Mouse (Mus musculus) hindbrain, embryonic 12.5 days (tissue): ENCODE measurements at regions not wholly inside any gene's neighbourhood (a gene's known extent, or its start where the extent isn't known, plus 50 kb on each side); places are given as distances from the start of the nearest gene placed in this dataset.

Source experiments
- ATAC-seq: fragments of 200-750 bp; cut with Nextera tagmentation; 2 replicates; pipeline ENCODE4 v1.8.0; 2017; ENCODE audit warnings: moderate TSS enrichment; ENCODE audit not compliant: low FRiP score
- H3K27ac ChIP-seq: fragments of 300-500 bp; sonication (generic); 2 replicates; pipeline ENCODE4 v1.5.1; 2016; ENCODE audit warnings: mild to moderate bottlenecking
- H3K27me3 ChIP-seq: fragments of 300-500 bp; sonication (generic); 2 replicates; pipeline ENCODE4 v1.6.1; 2016; ENCODE audit warnings: mild to moderate bottlenecking
- H3K36me3 ChIP-seq: fragments of 300-500 bp; sonication (generic); 2 replicates; pipeline ENCODE4 v1.6.1; 2016; ENCODE audit warnings: mild to moderate bottlenecking
- H3K4me1 ChIP-seq: fragments of 300-500 bp; sonication (generic); 2 replicates; pipeline ENCODE4 v1.6.1; 2016
- H3K4me2 ChIP-seq: fragments of 300-500 bp; sonication (generic); replicated peaks from 2 replicates; pipeline ENCODE4 v1.6.1; 2016; ENCODE audit warnings: mild to moderate bottlenecking
- H3K4me3 ChIP-seq: fragments of 300-500 bp; sonication (generic); 2 replicates; pipeline ENCODE4 v1.5.1; 2016; ENCODE audit warnings: mild to moderate bottlenecking
- H3K9ac ChIP-seq: fragments of 300-500 bp; sonication (generic); 2 replicates; pipeline ENCODE4 v1.6.1; 2016; ENCODE audit warnings: mild to moderate bottlenecking, moderate library complexity
- H3K9me3 ChIP-seq: fragments of 300-500 bp; sonication (generic); replicated peaks from 2 replicates; pipeline ENCODE4 v1.6.1; 2016; ENCODE audit warnings: mild to moderate bottlenecking
- WGBS: fragments of 180-500 bp; shearing (Covaris S2); methylation state at CpG from one replicate; pipeline ENCODE4 v1.1.7; 2016; 5-methylcytosine and 5-hydroxymethylcytosine counted together

GRCm38 (mm10) chr7:74709993-74710581 is 155.5 kb upstream of the Slco3a1 start:
- peaks cover 10% of the 10 kb centered on the region for H3K4me1 ChIP-seq
- ATAC-seq: peak; percentile 73
- H3K4me2 ChIP-seq: no peak overlapping the region
- no peak overlapping the region for H3K4me3 ChIP-seq
- WGBS: 31% methylated on average over 7 of the region's 7 CpGs
- H3K9me3 ChIP-seq: no peaks in the 10 kb centered on the region
- H3K9ac ChIP-seq: no peak overlapping the region
- no peaks in the 10 kb centered on the region for H3K27me3 ChIP-seq
- H3K36me3 ChIP-seq: no peaks in the 10 kb centered on the region
- H3K27ac ChIP-seq: no peak overlapping the region

- ATAC-seq: peak; percentile 50
These were observed 154.4 kb upstream of the Slco3a1 start for GRCm38 (mm10) chr7:74709006-74709405.

GRCm38 (mm10) chr7:74703533-74703932 is 149.0 kb upstream of the Slco3a1 start:
- WGBS: 79% methylated on average over 4 of the region's 4 CpGs
- Histone ChIP-seq H3K4me1 (peaks cover 3% of the 10 kb centered on the region; the same call in 1 of the 2 replicates), H3K4me2 (no peak overlapping the region), H3K9me3 (no peaks in the 10 kb centered on the region), H3K27ac (no peak overlapping the region), H3K27me3 (no peaks in the 10 kb centered on the region), H3K4me3 (no peak overlapping the region), H3K36me3 (no peaks in the 10 kb centered on the region), H3K9ac (no peak overlapping the region)
- ATAC-seq: no peak

More at GRCm38 (mm10) chr7:74709006-74709405, 154.4 kb upstream of the Slco3a1 start:
- Histone ChIP-seq H3K4me3 (no peak overlapping the region), H3K36me3 (no peaks in the 10 kb centered on the region), H3K27me3 (no peaks in the 10 kb centered on the region), H3K4me1 (peaks cover 10% of the 10 kb centered on the region), H3K27ac (no peak overlapping the region), H3K9me3 (no peaks in the 10 kb centered on the region), H3K4me2 (no peak overlapping the region), H3K9ac (no peak overlapping the region)
- 35% methylated on average over 5 of the region's 5 CpGs for WGBS

DNA sequence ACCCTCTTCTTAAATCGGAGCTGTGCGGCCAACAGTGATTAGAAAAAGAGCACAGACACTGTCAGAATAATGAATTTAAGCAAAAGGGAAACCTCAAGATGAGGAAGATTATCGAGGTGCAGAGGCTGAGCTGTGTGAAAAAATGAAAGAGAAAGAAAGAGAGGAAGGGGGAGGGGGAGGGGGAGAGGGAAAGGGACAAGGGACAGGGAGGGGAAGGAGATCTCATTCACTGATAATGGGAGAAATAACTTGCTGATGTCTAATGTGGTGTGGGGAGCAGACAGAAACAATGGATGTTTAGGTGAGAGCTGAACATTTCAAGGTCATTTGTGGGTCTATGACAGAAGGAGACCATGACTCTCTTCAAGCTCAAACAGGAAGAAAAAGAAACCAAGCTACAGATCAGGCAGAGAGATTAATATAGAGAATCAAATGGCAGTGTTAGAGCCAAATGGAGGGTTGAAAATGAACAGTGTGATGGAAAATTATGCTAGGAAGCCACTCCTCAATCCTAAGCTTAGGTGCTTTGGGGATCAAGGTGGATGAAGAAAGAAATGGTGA is 143.3 kb upstream of the Slco3a1 start:
- Histone ChIP-seq H3K4me2 (no peak overlapping the region), H3K27me3 (no peaks in the 10 kb centered on the region), H3K4me3 (no peak overlapping the region), H3K4me1 (no peaks in the 10 kb centered on the region), H3K36me3 (no peaks in the 10 kb centered on the region), H3K9me3 (no peaks in the 10 kb centered on the region), H3K9ac (no peak overlapping the region), H3K27ac (no peak overlapping the region)
- ATAC-seq: no peak
- 75% methylated on average over 3 of the region's 3 CpGs for WGBS

DNA sequence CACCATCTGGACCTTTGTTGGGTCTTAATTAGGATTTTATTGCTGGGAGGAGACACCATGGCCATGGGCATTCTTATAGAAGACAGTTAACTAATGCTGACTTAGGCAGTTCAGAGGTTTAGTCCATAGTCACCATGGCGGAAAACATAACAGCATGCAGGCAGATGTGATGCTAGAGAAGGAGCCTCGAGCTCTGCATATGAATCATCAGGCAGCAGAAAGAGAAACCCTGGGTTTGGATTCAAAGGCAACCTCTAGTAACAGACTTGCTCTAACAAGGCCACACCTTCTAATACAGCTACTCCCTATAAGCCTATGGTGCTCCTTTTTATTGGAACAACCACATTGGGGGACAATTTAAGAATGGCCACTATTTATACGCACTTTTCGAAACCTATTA is 141.7 kb upstream of the Slco3a1 start:
- Histone ChIP-seq H3K4me1 (no peaks in the 10 kb centered on the region), H3K27me3 (no peaks in the 10 kb centered on the region), H3K27ac (no peak overlapping the region), H3K9me3 (no peaks in the 10 kb centered on the region), H3K36me3 (no peaks in the 10 kb centered on the region), H3K4me2 (no peak overlapping the region), H3K9ac (no peak overlapping the region), H3K4me3 (no peak overlapping the region)
- WGBS: 85% methylated on average over 4 of the region's 4 CpGs
- ATAC-seq: no peak

DNA sequence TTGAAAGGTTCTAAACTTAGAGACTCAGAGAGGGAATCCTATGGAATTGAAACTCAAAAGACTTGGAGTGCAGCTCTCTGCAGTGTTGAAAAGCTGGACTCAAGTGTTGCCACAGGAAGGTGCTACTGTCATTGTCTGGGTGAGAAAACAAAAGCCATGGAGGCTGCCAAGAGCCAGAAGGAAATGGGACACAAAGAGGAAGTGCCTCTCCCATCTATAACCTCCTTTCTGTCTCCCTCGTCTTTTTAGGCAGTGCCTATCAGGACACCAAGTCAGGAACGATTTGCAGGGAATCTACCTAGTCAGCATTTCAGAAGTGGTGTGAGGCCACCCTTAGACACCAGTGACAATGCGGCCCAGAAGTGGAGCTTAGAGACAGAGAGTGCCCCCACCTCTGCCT is 138.5 kb upstream of the Slco3a1 start:
- 74% methylated on average over 3 of the region's 3 CpGs for WGBS
- no peaks in the 10 kb centered on the region for H3K9me3 ChIP-seq

DNA sequence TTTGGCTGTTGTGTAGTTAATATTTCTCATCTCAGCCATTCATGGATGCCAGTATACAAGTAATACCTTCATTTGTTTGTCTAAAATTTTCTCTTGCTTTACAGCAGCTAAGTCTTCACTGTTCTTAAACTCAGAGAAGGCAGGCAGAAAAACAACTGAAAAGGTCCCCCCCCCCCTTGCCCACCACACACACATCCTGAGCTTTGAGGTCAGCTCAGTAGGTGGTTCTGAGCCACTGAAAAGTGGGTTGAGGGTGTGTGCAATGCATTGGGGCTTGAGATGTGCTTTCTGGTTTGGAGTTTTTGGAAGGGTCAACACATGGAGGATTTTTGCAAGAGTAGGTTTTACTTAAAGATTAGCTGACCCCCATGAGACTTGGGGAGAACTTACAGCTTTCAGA is 136.1 kb upstream of the Slco3a1 start:
- Histone ChIP-seq H3K27me3 (no peaks in the 10 kb centered on the region), H3K4me1 (0 out of 2 replicates have a peak, but pooled peaks cover 8% of the 10 kb centered on the region), H3K9me3 (no peaks in the 10 kb centered on the region), H3K27ac (no peak overlapping the region), H3K9ac (no peak overlapping the region), H3K4me3 (no peak overlapping the region), H3K4me2 (no peak overlapping the region), H3K36me3 (no peaks in the 10 kb centered on the region)
- ATAC-seq: no peak

More for the DNA sequence above, 138.5 kb upstream of the Slco3a1 start:
- no peaks in the 10 kb centered on the region for H3K27me3 ChIP-seq
- 0 out of 2 replicates have a peak, but pooled peaks cover 2% of the 10 kb centered on the region for H3K4me1 ChIP-seq
- no peak overlapping the region for H3K4me2 ChIP-seq
- no peak overlapping the region for H3K27ac ChIP-seq
- no peak overlapping the region for H3K4me3 ChIP-seq
- no peaks in the 10 kb centered on the region for H3K36me3 ChIP-seq
- no peak for ATAC-seq
- no peak overlapping the region for H3K9ac ChIP-seq

- WGBS: 71% methylated on average over 7 of the region's 7 CpGs
- peak; percentile 58; the same call in 1 of the 2 replicates for ATAC-seq
- no peak overlapping the region for H3K4me2 ChIP-seq
- H3K4me1 ChIP-seq: 0 out of 2 replicates have a peak, but pooled peaks cover 8% of the 10 kb centered on the region
- H3K36me3 ChIP-seq: no peaks in the 10 kb centered on the region
- H3K4me3 ChIP-seq: no peak overlapping the region
- H3K9me3 ChIP-seq: no peaks in the 10 kb centered on the region
- no peak overlapping the region for H3K27ac ChIP-seq
- H3K9ac ChIP-seq: no peak overlapping the region
- H3K27me3 ChIP-seq: no peaks in the 10 kb centered on the region
These were observed 133.6 kb upstream of the Slco3a1 start for GRCm38 (mm10) chr7:74688116-74688702.

GRCm38 (mm10) chr7:74687303-74688115 is 132.9 kb upstream of the Slco3a1 start:
- H3K4me3 ChIP-seq: no peak overlapping the region
- H3K4me1 ChIP-seq: 0 out of 2 replicates have a peak, but pooled peaks cover 8% of the 10 kb centered on the region
- ATAC-seq: peak; percentile 32; the same call in 1 of the 2 replicates
- no peaks in the 10 kb centered on the region for H3K36me3 ChIP-seq
- no peaks in the 10 kb centered on the region for H3K27me3 ChIP-seq
- H3K9ac ChIP-seq: no peak overlapping the region
- no peak overlapping the region for H3K27ac ChIP-seq
- 43% methylated on average over 13 of the region's 13 CpGs for whole genome bisulfite sequencing
- no peaks in the 10 kb centered on the region for H3K9me3 ChIP-seq
- no peak overlapping the region for H3K4me2 ChIP-seq

DNA sequence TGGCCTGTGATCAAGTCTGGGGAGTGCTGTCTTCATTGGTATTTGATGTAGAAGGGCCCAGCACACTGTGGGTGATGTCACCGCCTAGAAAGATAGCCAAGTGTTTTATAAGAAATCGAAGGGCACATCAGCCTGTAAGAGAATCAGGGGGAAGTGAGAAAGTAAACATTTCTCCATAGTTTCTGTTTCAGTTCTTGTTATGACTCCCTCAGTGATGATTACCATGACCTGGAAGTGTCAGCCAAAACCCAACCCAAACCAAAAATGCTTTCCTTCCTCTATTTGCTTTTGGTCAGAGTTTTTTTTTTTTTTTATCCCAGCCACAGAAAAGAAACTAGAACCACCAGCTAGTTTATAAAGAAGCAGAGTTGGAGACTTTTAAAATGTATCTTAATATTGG is 129.4 kb upstream of the Slco3a1 start:
- ATAC-seq: no peak
- no peak overlapping the region for H3K4me2 ChIP-seq
- no peaks in the 10 kb centered on the region for H3K27me3 ChIP-seq
- H3K9ac ChIP-seq: no peak overlapping the region
- H3K9me3 ChIP-seq: no peaks in the 10 kb centered on the region
- no peak overlapping the region for H3K27ac ChIP-seq
- WGBS: 69% methylated on average over 2 of the region's 2 CpGs
- H3K4me3 ChIP-seq: no peak overlapping the region
- H3K4me1 ChIP-seq: 0 out of 2 replicates have a peak, but pooled peaks cover 8% of the 10 kb centered on the region
- no peaks in the 10 kb centered on the region for H3K36me3 ChIP-seq

GRCm38 (mm10) chr7:74673626-74674295 is 119.2 kb upstream of the Slco3a1 start:
- Histone ChIP-seq H3K36me3 (no peaks in the 10 kb centered on the region), H3K9ac (no peak overlapping the region), H3K4me1 (no peaks in the 10 kb centered on the region), H3K4me2 (no peak overlapping the region), H3K9me3 (no peaks in the 10 kb centered on the region), H3K27me3 (no peaks in the 10 kb centered on the region), H3K4me3 (no peak overlapping the region), H3K27ac (no peak overlapping the region)
- WGBS: 74% methylated on average over 4 of the region's 4 CpGs
- ATAC-seq: no peak

GRCm38 (mm10) chr7:74669110-74669509 is 114.5 kb upstream of the Slco3a1 start:
- Histone ChIP-seq H3K27me3 (no peaks in the 10 kb centered on the region), H3K4me2 (no peak overlapping the region), H3K9me3 (no peaks in the 10 kb centered on the region), H3K9ac (no peak overlapping the region), H3K4me1 (no peaks in the 10 kb centered on the region), H3K36me3 (no peaks in the 10 kb centered on the region), H3K27ac (no peak overlapping the region), H3K4me3 (no peak overlapping the region)
- no peak for ATAC-seq
